Mouse (Mus musculus) midbrain, embryonic 13.5 days (tissue): Measurements from ENCODE around the gene Olfr231. TPM values are rescaled to one million over a fixed set of nuclear protein-coding genes. Genes with fewer than 3 reads are reported as not detected.

Experiments used
- ATAC-seq: fragments of 200-750 bp; cut with Nextera tagmentation; 2 replicates; pipeline ENCODE4 v1.8.0; 2017; ENCODE audit warnings: mild to moderate bottlenecking, moderate TSS enrichment, moderate library complexity
- H3K27ac ChIP-seq: fragments of 300-500 bp; sonication (generic); 2 replicates; pipeline ENCODE4 v1.5.1; 2015; ENCODE audit warnings: inconsistent platforms, mild to moderate bottlenecking, moderate library complexity
- H3K27me3 ChIP-seq: fragments of 300-500 bp; sonication (generic); 2 replicates; pipeline ENCODE4 v1.6.1; 2015; ENCODE audit warnings: mild to moderate bottlenecking, inconsistent platforms
- H3K36me3 ChIP-seq: fragments of 300-500 bp; sonication (generic); 2 replicates; pipeline ENCODE4 v1.6.1; 2015; ENCODE audit warnings: mild to moderate bottlenecking, inconsistent platforms
- H3K4me1 ChIP-seq: fragments of 300-500 bp; sonication (generic); replicated peaks from 2 replicates; pipeline ENCODE4 v1.6.1; 2015; ENCODE audit warnings: inconsistent platforms
- H3K4me2 ChIP-seq: fragments of 300-500 bp; sonication (generic); replicated peaks from 2 replicates; pipeline ENCODE4 v1.6.1; 2015; ENCODE audit warnings: moderate library complexity, mild to moderate bottlenecking, inconsistent platforms
- H3K4me3 ChIP-seq: fragments of 300-500 bp; sonication (generic); replicated peaks from 2 replicates; pipeline ENCODE4 v1.5.1; 2015; ENCODE audit warnings: mild to moderate bottlenecking, inconsistent platforms
- H3K9ac ChIP-seq: fragments of 300-500 bp; sonication (generic); replicated peaks from 2 replicates; pipeline ENCODE4 v1.6.1; 2015; ENCODE audit warnings: mild to moderate bottlenecking, inconsistent platforms
- H3K9me3 ChIP-seq: fragments of 300-500 bp; sonication (generic); 2 replicates; pipeline ENCODE4 v1.6.1; 2016; ENCODE audit warnings: mild to moderate bottlenecking, inconsistent platforms
- WGBS: fragments of 180-500 bp; shearing (Covaris S2); methylation state at CpG from one replicate; pipeline ENCODE4 v1.1.7; 2015; 5-methylcytosine and 5-hydroxymethylcytosine counted together
- polyA plus RNA-seq: library from polyadenylated mRNA; unstranded; fragments of >200 nt; fragmentation: Nextera tagmentation; extraction: Ambion mirVana; gene quantifications from 2 replicates; pipeline ENCODE4 v1.2.1, GENCODE M21; 2015

Olfr231 gene
- not detected in 2 replicates for polyA plus RNA-seq

- no peak within 1 kb of the TSS for H3K9ac ChIP-seq
- no peak within 1 kb of the TSS for H3K4me2 ChIP-seq
- H3K9me3 ChIP-seq, result no peaks in the 10 kb centered on the region
- H3K27me3 ChIP-seq, result no peaks in the 10 kb centered on the region
- no peak within 1 kb of the TSS for H3K4me3 ChIP-seq
- H3K4me1 ChIP-seq, result no peaks in the 10 kb centered on the region
- WGBS, result 55% methylated on average over 2 of the region's 2 CpGs
- ATAC-seq, result no peak
- H3K36me3 ChIP-seq, result no peaks in the 10 kb centered on the region
- H3K27ac ChIP-seq, result no peak within 1 kb of the TSS
Observed at GRCm38 (mm10) chr1:174121062-174121461, at the start of gene Olfr231. TSS of gene Olfr231 (minus strand) at chr1:174121162.

GRCm38 (mm10) chr1:174169024-174169423 lies 48.1 kb upstream of the Olfr231 start:
- Histone ChIP-seq H3K9ac (no peak overlapping the region), H3K4me2 (no peak overlapping the region), H3K36me3 (no peaks in the 10 kb centered on the region), H3K4me1 (no peaks in the 10 kb centered on the region), H3K27ac (no peak overlapping the region), H3K4me3 (no peak overlapping the region), H3K9me3 (no peaks in the 10 kb centered on the region), H3K27me3 (no peaks in the 10 kb centered on the region)
- ATAC-seq, result no peak

- H3K4me3 ChIP-seq, result no peak overlapping the region
- H3K4me1 ChIP-seq, result no peaks in the 10 kb centered on the region
- no peaks in the 10 kb centered on the region for H3K9me3 ChIP-seq
- no peak for ATAC-seq
- no peaks in the 10 kb centered on the region for H3K36me3 ChIP-seq
- 93% methylated on average over 10 of the region's 10 CpGs for WGBS
- no peaks in the 10 kb centered on the region for H3K27me3 ChIP-seq
- H3K27ac ChIP-seq, result no peak overlapping the region
- no peak overlapping the region for H3K4me2 ChIP-seq
- no peak overlapping the region for H3K9ac ChIP-seq
Observed at GRCm38 (mm10) chr1:174159095-174159494, 38.1 kb upstream of the Olfr231 start.

- H3K9me3 ChIP-seq, result no peaks in the 10 kb centered on the region
- H3K36me3 ChIP-seq, result no peaks in the 10 kb centered on the region
- no peak overlapping the region for H3K4me3 ChIP-seq
- no peaks in the 10 kb centered on the region for H3K4me1 ChIP-seq
- no peaks in the 10 kb centered on the region for H3K27me3 ChIP-seq
- WGBS, result 85% methylated on average over 1 of the region's 1 CpGs
- no peak overlapping the region for H3K9ac ChIP-seq
- no peak overlapping the region for H3K4me2 ChIP-seq
- no peak for ATAC-seq
- no peak overlapping the region for H3K27ac ChIP-seq
Observed at GRCm38 (mm10) chr1:174158512-174158911, 37.5 kb upstream of the Olfr231 start.

- no peak overlapping the region for H3K27ac ChIP-seq
- H3K36me3 ChIP-seq, result no peaks in the 10 kb centered on the region
- no peak overlapping the region for H3K4me2 ChIP-seq
- no peaks in the 10 kb centered on the region for H3K27me3 ChIP-seq
- no peaks in the 10 kb centered on the region for H3K9me3 ChIP-seq
- H3K9ac ChIP-seq, result no peak overlapping the region
- no peak overlapping the region for H3K4me3 ChIP-seq
- 94% methylated on average over 3 of the region's 3 CpGs for WGBS
- H3K4me1 ChIP-seq, result no peaks in the 10 kb centered on the region
- no peak for ATAC-seq
Observed at GRCm38 (mm10) chr1:174157622-174158021, 36.7 kb upstream of the Olfr231 start.

GRCm38 (mm10) chr1:174155333-174155732 lies 34.4 kb upstream of the Olfr231 start, which contains the start of gene Olfr420:
TSS of gene Olfr420 (plus strand) at chr1:174155633.
- Histone ChIP-seq H3K4me3 (no peak within 1 kb of the TSS), H3K36me3 (no peaks in the 10 kb centered on the region), H3K4me2 (no peak within 1 kb of the TSS), H3K4me1 (no peaks in the 10 kb centered on the region), H3K27me3 (no peaks in the 10 kb centered on the region), H3K9me3 (no peaks in the 10 kb centered on the region), H3K27ac (no peak within 1 kb of the TSS), H3K9ac (no peak within 1 kb of the TSS)
- 83% methylated on average over 1 of the region's 1 CpGs for WGBS
- ATAC-seq, result no peak

GRCm38 (mm10) chr1:174149289-174149688 lies 28.3 kb upstream of the Olfr231 start:
- Histone ChIP-seq H3K27me3 (no peaks in the 10 kb centered on the region), H3K9me3 (no peaks in the 10 kb centered on the region), H3K9ac (no peak overlapping the region), H3K27ac (no peak overlapping the region), H3K36me3 (no peaks in the 10 kb centered on the region), H3K4me2 (no peak overlapping the region), H3K4me3 (no peak overlapping the region), H3K4me1 (0 out of 2 replicates have a peak, but pooled peaks cover 3% of the 10 kb centered on the region)
- WGBS, result 81% methylated on average over 2 of the region's 2 CpGs
- ATAC-seq, result no peak

GRCm38 (mm10) chr1:174146696-174147095 lies 25.7 kb upstream of the Olfr231 start:
- WGBS, result 86% methylated on average over 1 of the region's 1 CpGs
- H3K9me3 ChIP-seq, result no peaks in the 10 kb centered on the region
- H3K36me3 ChIP-seq, result no peaks in the 10 kb centered on the region
- H3K4me1 ChIP-seq, result 0 out of 2 replicates have a peak, but pooled peaks cover 3% of the 10 kb centered on the region
- H3K4me3 ChIP-seq, result no peak overlapping the region
- H3K27ac ChIP-seq, result no peak overlapping the region
- no peak for ATAC-seq
- H3K9ac ChIP-seq, result no peak overlapping the region
- H3K4me2 ChIP-seq, result no peak overlapping the region
- H3K27me3 ChIP-seq, result no peaks in the 10 kb centered on the region

- no peak for ATAC-seq
- H3K4me3 ChIP-seq, result no peak overlapping the region
- no peaks in the 10 kb centered on the region for H3K36me3 ChIP-seq
- no peaks in the 10 kb centered on the region for H3K9me3 ChIP-seq
- 63% methylated on average over 2 of the region's 2 CpGs for WGBS
- no peak overlapping the region for H3K4me2 ChIP-seq
- H3K27ac ChIP-seq, result no peak overlapping the region
- H3K4me1 ChIP-seq, result no peaks in the 10 kb centered on the region
- no peak overlapping the region for H3K9ac ChIP-seq
- no peaks in the 10 kb centered on the region for H3K27me3 ChIP-seq
Observed at GRCm38 (mm10) chr1:174141384-174141783, 20.4 kb upstream of the Olfr231 start.

GRCm38 (mm10) chr1:174131999-174132398 lies 11.0 kb upstream of the Olfr231 start:
- Histone ChIP-seq H3K9me3 (no peaks in the 10 kb centered on the region), H3K4me1 (no peaks in the 10 kb centered on the region), H3K4me3 (no peak overlapping the region), H3K27me3 (no peaks in the 10 kb centered on the region), H3K27ac (no peak overlapping the region), H3K9ac (no peak overlapping the region), H3K4me2 (no peak overlapping the region), H3K36me3 (no peaks in the 10 kb centered on the region)
- 0 out of 2 replicates have a peak, but pooled peaks have one; percentile 17 for ATAC-seq
- 45% methylated on average over 3 of the region's 3 CpGs for WGBS

GRCm38 (mm10) chr1:174131217-174131616 lies 10.3 kb upstream of the Olfr231 start, which contains the start of gene Olfr424:
TSS of gene Olfr424 (plus strand) at chr1:174131517.
- Histone ChIP-seq H3K36me3 (no peaks in the 10 kb centered on the region), H3K9me3 (no peaks in the 10 kb centered on the region), H3K4me2 (no peak within 1 kb of the TSS), H3K4me3 (no peak within 1 kb of the TSS), H3K27ac (no peak within 1 kb of the TSS), H3K4me1 (no peaks in the 10 kb centered on the region), H3K9ac (no peak within 1 kb of the TSS), H3K27me3 (no peaks in the 10 kb centered on the region)
- ATAC-seq, result no peak
- 76% methylated on average over 3 of the region's 3 CpGs for WGBS

- 62% methylated on average over 2 of the region's 2 CpGs for WGBS
- Histone ChIP-seq H3K4me2 (no peak overlapping the region), H3K9ac (no peak overlapping the region), H3K4me3 (no peak overlapping the region), H3K9me3 (no peaks in the 10 kb centered on the region), H3K36me3 (no peaks in the 10 kb centered on the region), H3K4me1 (no peaks in the 10 kb centered on the region), H3K27me3 (no peaks in the 10 kb centered on the region), H3K27ac (no peak overlapping the region)
- no peak for ATAC-seq
Observed at GRCm38 (mm10) chr1:174103735-174104134, 17.2 kb downstream of the Olfr231 start.

GRCm38 (mm10) chr1:174096591-174096990 lies 24.4 kb downstream of the Olfr231 start, which contains the start of gene Olfr427:
TSS of gene Olfr427 (plus strand) at chr1:174096891.
- ATAC-seq, result no peak
- 96% methylated on average over 1 of the region's 1 CpGs for WGBS
- Histone ChIP-seq H3K9me3 (no peaks in the 10 kb centered on the region), H3K9ac (no peak within 1 kb of the TSS), H3K27me3 (no peaks in the 10 kb centered on the region), H3K4me2 (no peak within 1 kb of the TSS), H3K4me3 (no peak within 1 kb of the TSS), H3K4me1 (no peaks in the 10 kb centered on the region), H3K27ac (no peak within 1 kb of the TSS), H3K36me3 (no peaks in the 10 kb centered on the region)
